Mouse (Mus musculus) midbrain, postnatal 0 days (tissue): ENCODE results near the gene Hax1. TPM values are rescaled to one million over a fixed set of nuclear protein-coding genes. Genes with fewer than 3 reads are reported as not detected.

Source experiments
- ATAC-seq: fragments of 200-750 bp; cut with Nextera tagmentation; 2 replicates; pipeline ENCODE4 v1.8.0; 2017; ENCODE audit warnings: moderate number of reproducible peaks, mild to moderate bottlenecking, moderate TSS enrichment, moderate library complexity; ENCODE audit not compliant: low FRiP score
- DNase-seq: peaks from one replicate; pipeline ENCODE4 v3.0.0-alpha.2; 2015; ENCODE audit warnings: low spot score
- H3K27ac ChIP-seq: fragments of 300-500 bp; sonication (generic); 2 replicates; pipeline ENCODE4 v1.5.1; 2014; ENCODE audit warnings: low read depth, mild to moderate bottlenecking, low read length, mixed read lengths
- H3K27me3 ChIP-seq: fragments of 300-500 bp; sonication (generic); 2 replicates; pipeline ENCODE4 v1.6.1; 2014; ENCODE audit warnings: low read length, control low read depth, mixed read lengths; ENCODE audit not compliant: insufficient read depth
- H3K36me3 ChIP-seq: fragments of 300-500 bp; sonication (generic); 2 replicates; pipeline ENCODE4 v1.6.1; 2014; ENCODE audit warnings: low read length, control low read depth, mixed read lengths; ENCODE audit not compliant: insufficient read depth
- H3K4me1 ChIP-seq: fragments of 300-500 bp; sonication (generic); 2 replicates; pipeline ENCODE4 v1.6.1; 2014; ENCODE audit warnings: mild to moderate bottlenecking, control low read depth, antibody characterized with exemption, low read length, mixed read lengths; ENCODE audit not compliant: insufficient read depth
- H3K4me2 ChIP-seq: fragments of 300-500 bp; sonication (generic); 2 replicates; pipeline ENCODE4 v1.6.1; 2014; ENCODE audit warnings: low read depth, mild to moderate bottlenecking, low read length, mixed read lengths; ENCODE audit not compliant: poor library complexity, severe bottlenecking
- H3K4me3 ChIP-seq: fragments of 300-500 bp; sonication (generic); 2 replicates; pipeline ENCODE4 v1.5.1; 2014; ENCODE audit warnings: low read depth, mild to moderate bottlenecking, low read length, moderate library complexity
- H3K9ac ChIP-seq: fragments of 300-500 bp; sonication (generic); replicated peaks from 2 replicates; pipeline ENCODE4 v1.6.1; 2014; ENCODE audit warnings: mild to moderate bottlenecking, low read length, moderate library complexity, mixed read lengths; ENCODE audit not compliant: poor library complexity, severe bottlenecking
- H3K9me3 ChIP-seq: fragments of 300-500 bp; sonication (generic); 2 replicates; pipeline ENCODE4 v1.6.1; 2016; ENCODE audit warnings: low read length, control low read depth
- CTCF ChIP-seq: IDR thresholded peaks from 2 replicates; pipeline ENCODE4 v1.5.1; 2016; ENCODE audit warnings: antibody characterized with exemption, mild to moderate bottlenecking
- WGBS: fragments of 180-500 bp; shearing (Covaris S2); extraction: QIAGEN DNeasy Blood & Tissue Kit; methylation state at CpG from one replicate; pipeline ENCODE4 v1.1.7; 2014; 5-methylcytosine and 5-hydroxymethylcytosine counted together
- polyA plus RNA-seq: library from polyadenylated mRNA; unstranded; fragments of >200 nt; fragmentation: Nextera tagmentation; extraction: Ambion mirVana; gene quantifications from 2 replicates; pipeline ENCODE4 v1.2.1, GENCODE M21; 2015
- total RNA-seq: library from RNA; depleted of rRNA; stranded (reverse); fragments of >200 nt; gene quantifications from 2 replicates; pipeline ENCODE4 v1.2.3, GENCODE M21; 2014

The Hax1 gene
- total and polyA plus RNA-seq, 2 experiments from 2014 or later = 45.7 to 71.8 TPM

DNA sequence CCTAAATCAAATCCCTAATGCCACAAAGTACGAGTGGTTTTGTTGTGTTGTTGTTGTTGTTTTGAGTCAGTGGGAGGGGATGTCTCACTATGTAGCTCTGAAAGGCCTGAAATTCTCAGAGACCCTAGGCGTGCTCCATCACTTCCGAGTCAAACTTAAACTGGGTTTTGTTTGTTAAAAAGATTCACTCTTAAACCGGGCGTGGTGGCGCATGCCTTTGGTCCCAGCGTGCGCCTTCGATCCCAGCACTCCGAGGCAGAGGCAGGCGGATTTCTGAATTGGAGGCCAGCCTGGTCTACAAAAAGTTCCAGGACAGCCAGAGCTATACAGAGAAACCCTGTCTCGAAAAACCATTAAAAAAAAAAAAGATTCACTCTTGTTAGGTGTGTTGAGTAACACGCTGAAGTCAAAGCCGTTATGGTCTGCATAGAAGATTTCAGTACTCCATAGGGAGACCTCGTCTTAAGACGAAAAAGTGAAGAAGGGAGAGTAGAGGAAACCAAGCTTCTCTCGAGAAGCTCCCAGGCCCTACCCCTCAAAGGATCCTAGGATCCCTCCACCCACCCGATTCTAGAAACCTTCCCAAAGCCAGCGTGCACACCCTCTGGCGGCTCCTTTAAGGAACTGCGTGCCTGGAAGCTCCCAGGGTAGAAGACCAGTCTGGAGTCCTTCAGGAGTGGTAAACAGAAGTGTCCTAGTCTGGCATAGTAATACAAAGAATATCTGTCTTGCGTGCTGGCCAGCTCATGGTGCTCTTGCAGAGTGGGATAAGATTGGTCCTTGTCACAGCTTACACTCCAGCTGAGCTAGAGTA, 34.4 kb downstream of the Hax1 start:
- ATAC-seq = no peak
- H3K9ac ChIP-seq = peak overlapping the region; percentile 92
- H3K9me3 ChIP-seq = no peaks in the 10 kb centered on the region
- H3K27me3 ChIP-seq = no peaks in the 10 kb centered on the region
- H3K36me3 ChIP-seq = no peaks in the 10 kb centered on the region
- H3K4me3 ChIP-seq = peak overlapping the region; percentile 89
- peak; percentile 87 for DNase-seq
- peaks cover 26% of the 10 kb centered on the region for H3K4me1 ChIP-seq
- H3K27ac ChIP-seq = peak overlapping the region; percentile 84; the same call in 1 of the 2 replicates
- H3K4me2 ChIP-seq = peak overlapping the region; percentile 98
- TF ChIP-seq CTCF = peak; percentile 79
- WGBS = 32% methylated on average over 22 of the region's 22 CpGs

- H3K27me3 ChIP-seq = no peaks in the 10 kb centered on the region
Measured at GRCm38 (mm10) chr3:89963221-89963763, 35.3 kb downstream of the Hax1 start, which contains the start of gene Atp8b2. Gene Atp8b2, minus strand, starts transcription at chr3:89963508.

GRCm38 (mm10) chr3:89962751-89963220, 35.8 kb downstream of the Hax1 start:
- 0% methylated on average over 25 of the region's 30 CpGs for WGBS

More at GRCm38 (mm10) chr3:89963221-89963763, 35.3 kb downstream of the Hax1 start, which contains the start of gene Atp8b2:
- peak; percentile 62 for ATAC-seq
- peak within 1 kb of the TSS; percentile 98 for H3K4me2 ChIP-seq
- under 1% methylated on average over 27 of the region's 35 CpGs for WGBS
- peaks cover 33% of the 10 kb centered on the region for H3K4me1 ChIP-seq
- no peaks in the 10 kb centered on the region for H3K9me3 ChIP-seq
- 0 out of 2 replicates have a peak, but pooled peaks cover 4% of the 10 kb centered on the region for H3K36me3 ChIP-seq
- H3K9ac ChIP-seq = peak within 1 kb of the TSS; percentile 92
- TF ChIP-seq CTCF = no peak
- DNase-seq = peak; percentile 85
- H3K4me3 ChIP-seq = peak within 1 kb of the TSS; percentile 89
- peak within 1 kb of the TSS; percentile 84 for H3K27ac ChIP-seq

GRCm38 (mm10) chr3:89962059-89962750, 36.4 kb downstream of the Hax1 start:
- Histone ChIP-seq H3K9me3 (no peaks in the 10 kb centered on the region), H3K9ac (peak overlapping the region; percentile 92), H3K27ac (peak overlapping the region; percentile 84), H3K4me3 (peak overlapping the region; percentile 89), H3K4me2 (peak overlapping the region; percentile 98), H3K36me3 (peaks cover 6% of the 10 kb centered on the region; the same call in 1 of the 2 replicates), H3K4me1 (peaks cover 33% of the 10 kb centered on the region), H3K27me3 (no peaks in the 10 kb centered on the region)
- 10% methylated on average over 14 of the region's 14 CpGs for WGBS
- TF ChIP-seq CTCF = no peak
- ATAC-seq (no peak), DNase-seq (peak; percentile 47)

More at GRCm38 (mm10) chr3:89962751-89963220, 35.8 kb downstream of the Hax1 start:
- DNase-seq (peak; percentile 5), ATAC-seq (peak; percentile 22)
- Histone ChIP-seq H3K4me3 (peak overlapping the region; percentile 89), H3K4me1 (peaks cover 33% of the 10 kb centered on the region), H3K9me3 (no peaks in the 10 kb centered on the region), H3K9ac (peak overlapping the region; percentile 92), H3K36me3 (0 out of 2 replicates have a peak, but pooled peaks cover 4% of the 10 kb centered on the region), H3K27ac (peak overlapping the region; percentile 84), H3K27me3 (no peaks in the 10 kb centered on the region), H3K4me2 (peak overlapping the region; percentile 98)
- no peak for TF ChIP-seq CTCF

GRCm38 (mm10) chr3:89961436-89961835, 37.1 kb downstream of the Hax1 start:
- Histone ChIP-seq H3K4me2 (peak overlapping the region; percentile 98), H3K9me3 (no peaks in the 10 kb centered on the region), H3K4me1 (peaks cover 33% of the 10 kb centered on the region), H3K27me3 (no peaks in the 10 kb centered on the region), H3K4me3 (peak overlapping the region; percentile 89; the same call in 1 of the 2 replicates), H3K9ac (peak overlapping the region; percentile 92; the same call in 1 of the 2 replicates), H3K36me3 (peaks cover 11% of the 10 kb centered on the region; the same call in 1 of the 2 replicates), H3K27ac (no peak overlapping the region)
- 66% methylated on average over 4 of the region's 4 CpGs for WGBS
- no peak for TF ChIP-seq CTCF
- ATAC-seq (no peak), DNase-seq (no peak)
